Mouse (Mus musculus): Measurements from ENCODE around the gene Cryzl2. TPM values are rescaled to one million over a fixed set of nuclear protein-coding genes. Genes with fewer than 3 reads are reported as not detected.

Gene Cryzl2
- total RNA-seq (2023) = 1.4 TPM

DNA sequence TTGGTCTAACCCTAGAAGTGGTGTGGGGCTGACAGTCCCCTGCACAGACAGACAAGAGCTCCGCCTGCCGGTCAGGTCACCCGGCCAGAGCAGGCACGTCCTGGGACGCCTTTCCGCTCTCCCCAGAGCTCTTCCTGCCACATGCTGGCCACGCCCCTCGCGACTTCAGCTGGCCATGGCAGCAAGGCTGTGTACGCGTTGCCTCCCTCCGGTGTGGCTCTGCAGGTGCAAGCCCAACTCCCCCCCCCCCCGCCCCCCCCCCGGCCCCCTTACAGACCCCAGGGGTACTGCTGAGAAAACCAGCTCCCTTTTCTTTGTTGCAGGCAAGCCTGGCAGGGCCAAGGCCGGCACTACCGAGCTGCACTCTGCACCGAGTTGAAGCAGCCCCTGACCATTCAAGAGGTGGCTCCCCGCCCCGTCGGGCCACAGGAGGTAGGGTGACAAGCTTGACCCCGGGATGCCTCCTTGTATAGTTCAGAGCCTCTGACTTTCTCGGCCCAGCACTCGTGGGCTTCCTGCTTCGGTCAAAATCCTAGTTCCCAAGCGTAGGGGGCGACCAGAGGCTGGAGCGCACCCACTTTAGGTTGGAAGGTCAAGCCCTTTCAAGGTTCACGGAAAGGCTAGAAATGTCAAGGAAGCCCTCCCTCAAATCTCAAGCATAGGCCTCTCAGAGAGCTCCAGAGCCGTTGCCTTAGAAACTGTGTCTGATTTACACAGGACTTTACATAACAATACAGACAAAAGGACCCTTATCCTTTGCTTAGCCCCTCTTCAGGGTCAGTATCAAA, at the start of gene Cryzl2:
Cryzl2 (plus strand) TSS at position 157 of the 788 bp plus-strand sequence.

DNA sequence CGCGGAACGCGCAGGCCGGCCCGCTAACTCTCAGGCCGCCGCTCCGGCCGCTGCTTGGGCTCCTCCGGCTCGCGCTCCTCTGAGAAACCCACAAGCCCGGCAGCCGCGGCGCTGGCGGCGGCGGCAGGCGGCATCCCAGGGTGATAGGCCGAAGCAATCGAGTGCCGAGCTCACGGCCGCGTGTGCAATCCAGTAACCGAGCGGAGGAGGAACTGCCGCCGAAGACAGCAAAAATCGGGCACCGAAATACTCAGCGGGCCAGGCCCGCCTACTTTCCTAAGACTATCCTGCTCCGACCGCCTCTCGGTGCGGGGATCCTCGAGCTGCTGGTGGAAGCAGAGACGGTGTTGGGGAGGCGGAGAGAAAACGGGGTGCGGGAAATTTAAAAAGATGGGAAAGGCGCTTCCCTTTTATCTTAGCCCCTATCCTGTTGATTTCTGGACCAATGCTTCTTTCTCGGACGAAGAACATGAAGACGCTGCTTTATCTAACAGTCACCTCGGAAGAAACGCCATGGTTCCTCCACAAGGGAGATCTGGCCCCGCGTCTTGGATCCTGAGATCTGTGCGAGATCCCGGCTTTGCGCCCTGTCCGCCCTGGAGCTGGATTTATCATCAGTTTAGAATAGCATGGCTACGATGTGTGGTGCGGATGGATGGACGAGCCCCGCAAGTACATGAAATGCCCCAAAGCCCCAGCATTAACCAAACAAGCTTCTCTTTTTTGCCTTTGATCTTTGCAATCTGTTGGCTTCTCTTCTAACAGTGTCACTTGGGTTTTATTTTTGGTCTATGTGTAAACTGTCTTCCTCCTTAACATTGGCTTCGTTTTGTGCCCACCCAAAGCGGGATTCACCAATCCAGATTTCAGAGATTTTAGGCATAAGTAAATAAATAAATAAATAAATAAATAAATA, 45.7 kb upstream of the Cryzl2 start, which contains the start of gene Rasal2:
Rasal2 (minus strand) TSS at position 142 of the 916 bp plus-strand sequence.

DNA sequence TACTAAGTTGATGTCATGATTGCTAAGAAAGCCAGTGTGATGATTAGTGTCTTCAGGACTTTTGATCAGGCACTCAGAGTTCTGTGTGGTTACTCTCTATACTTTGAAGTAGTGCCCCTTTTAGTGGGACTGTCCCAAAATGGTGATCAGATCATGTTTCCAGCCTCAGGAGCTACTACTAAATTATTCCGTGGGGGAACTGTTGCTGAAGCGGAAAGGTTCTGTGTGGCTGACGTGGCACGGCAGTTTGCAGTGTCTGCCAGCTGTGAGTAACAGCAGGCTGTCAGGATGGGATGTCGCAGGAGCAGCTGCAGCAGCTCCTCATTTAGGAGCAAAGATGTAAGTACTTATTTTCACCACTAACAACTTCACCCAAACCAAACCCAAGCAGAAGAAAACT, 48.1 kb downstream of the Cryzl2 start, which contains the start of gene Sec16b:
Sec16b (plus strand) TSS at position 207 of the 400 bp plus-strand sequence.

Other genes with a start within 250 kb of the Cryzl2 start
- 0.34 TPM for gene Rasal2, start 46.0 kb upstream of the Cryzl2 start, total RNA-seq (2023)
- 0.18 TPM for gene Sec16b, start 48.2 kb downstream of the Cryzl2 start, total RNA-seq (2023)